Mouse (Mus musculus): Measurements from ENCODE around the gene Creb3. TPM values are rescaled to one million over a fixed set of nuclear protein-coding genes. Genes with fewer than 3 reads are reported as not detected.

Creb3 gene
- polyA plus RNA-seq, 1 experiment from 2014 or later, result 94.1 TPM

GRCm38 (mm10) chr4:43604099-43604498, 42.0 kb downstream of the Creb3 start:
- 80% methylated on average over 3 of the region's 3 CpGs for WGBS
- Histone ChIP-seq H3K27ac (ENCODE audit: low read depth, low read length) (no peak overlapping the region), H3K4me1 (ENCODE audit: control insufficient read depth, insufficient read depth, low read depth, low read length) (no peaks in the 10 kb centered on the region), H3K4me3 (ENCODE audit: low read length) (no peak overlapping the region), H3K27me3 (replicated peaks; ENCODE audit: control insufficient read depth, insufficient read depth, low read length) (no peaks in the 10 kb centered on the region), H3K4me2 (ENCODE audit: low read length) (no peak overlapping the region), H3K9me3 (ENCODE audit: control insufficient read depth, low read length) (no peaks in the 10 kb centered on the region), H3K9ac (ENCODE audit: low read depth, low read length) (no peak overlapping the region), H3K36me3 (ENCODE audit: control insufficient read depth, insufficient read depth, low read length) (no peaks in the 10 kb centered on the region)
- ATAC-seq, result no peak

- Histone ChIP-seq H3K4me3 (ENCODE audit: low read length) (no peak overlapping the region), H3K9me3 (ENCODE audit: control insufficient read depth, low read length) (no peaks in the 10 kb centered on the region), H3K36me3 (ENCODE audit: control insufficient read depth, insufficient read depth, low read length) (no peaks in the 10 kb centered on the region), H3K4me2 (ENCODE audit: low read length) (no peak overlapping the region), H3K4me1 (ENCODE audit: control insufficient read depth, insufficient read depth, low read depth, low read length) (no peaks in the 10 kb centered on the region), H3K9ac (ENCODE audit: low read depth, low read length) (no peak overlapping the region), H3K27me3 (replicated peaks; ENCODE audit: control insufficient read depth, insufficient read depth, low read length) (no peaks in the 10 kb centered on the region), H3K27ac (ENCODE audit: low read depth, low read length) (no peak overlapping the region)
- WGBS, result 83% methylated on average over 9 of the region's 9 CpGs
- no peak for ATAC-seq
Measured at GRCm38 (mm10) chr4:43604751-43605685, 42.9 kb downstream of the Creb3 start.

GRCm38 (mm10) chr4:43612534-43612933, 50.4 kb downstream of the Creb3 start:
- no peak overlapping the region for H3K9ac ChIP-seq (ENCODE audit: low read depth, low read length)
- whole genome bisulfite sequencing, result 79% methylated on average over 10 of the region's 10 CpGs
- no peaks in the 10 kb centered on the region for H3K36me3 ChIP-seq (ENCODE audit: control insufficient read depth, insufficient read depth, low read length)
- no peak overlapping the region for H3K4me3 ChIP-seq (ENCODE audit: low read length)
- H3K27me3 ChIP-seq (replicated peaks; ENCODE audit: control insufficient read depth, insufficient read depth, low read length), result no peaks in the 10 kb centered on the region
- no peak overlapping the region for H3K27ac ChIP-seq (ENCODE audit: low read depth, low read length)
- H3K4me2 ChIP-seq (ENCODE audit: low read length), result no peak overlapping the region
- ATAC-seq, result no peak
- no peaks in the 10 kb centered on the region for H3K4me1 ChIP-seq (ENCODE audit: control insufficient read depth, insufficient read depth, low read depth, low read length)
- H3K9me3 ChIP-seq (ENCODE audit: control insufficient read depth, low read length), result no peaks in the 10 kb centered on the region

GRCm38 (mm10) chr4:43613060-43613730, 51.1 kb downstream of the Creb3 start:
- no peak overlapping the region for H3K27ac ChIP-seq (ENCODE audit: low read depth, low read length)
- H3K27me3 ChIP-seq (replicated peaks; ENCODE audit: control insufficient read depth, insufficient read depth, low read length), result no peaks in the 10 kb centered on the region
- H3K9me3 ChIP-seq (ENCODE audit: control insufficient read depth, low read length), result no peaks in the 10 kb centered on the region
- H3K4me3 ChIP-seq (ENCODE audit: low read length), result no peak overlapping the region
- H3K9ac ChIP-seq (ENCODE audit: low read depth, low read length), result no peak overlapping the region
- H3K4me1 ChIP-seq (ENCODE audit: control insufficient read depth, insufficient read depth, low read depth, low read length), result no peaks in the 10 kb centered on the region
- H3K36me3 ChIP-seq (ENCODE audit: control insufficient read depth, insufficient read depth, low read length), result no peaks in the 10 kb centered on the region
- no peak for ATAC-seq
- 61% methylated on average over 3 of the region's 3 CpGs for WGBS
- H3K4me2 ChIP-seq (ENCODE audit: low read length), result no peak overlapping the region

Other genes starting within 250 kb of the Creb3 start
- gene Rusc2, start 180.4 kb upstream of the Creb3 start, polyA plus RNA-seq (2015; fragmentation: Nextera tagmentation; extraction: Ambion mirVana), result 70.8 and 86.8 TPM in 2 replicates
- 1.1 and 1.4 TPM in 2 replicates for gene Fam166b, start 133.2 kb upstream of the Creb3 start, polyA plus RNA-seq (2015; fragmentation: Nextera tagmentation; extraction: Ambion mirVana)
- gene Tesk1, start 120.4 kb upstream of the Creb3 start, polyA plus RNA-seq (2015; fragmentation: Nextera tagmentation; extraction: Ambion mirVana), result 8.9 and 9.2 TPM in 2 replicates
- gene Cd72, start 107.7 kb upstream of the Creb3 start, polyA plus RNA-seq (2015; fragmentation: Nextera tagmentation; extraction: Ambion mirVana), result 5.1 and 5.3 TPM in 2 replicates
- gene Sit1, start 78.6 kb upstream of the Creb3 start, polyA plus RNA-seq (2015; fragmentation: Nextera tagmentation; extraction: Ambion mirVana), result not detected in 2 replicates
- 83.6 and 99.8 TPM in 2 replicates for gene Ccdc107, start 69.4 kb upstream of the Creb3 start, polyA plus RNA-seq (2015; fragmentation: Nextera tagmentation; extraction: Ambion mirVana)
- gene Arhgef39, start 62.6 kb upstream of the Creb3 start, polyA plus RNA-seq (2015; fragmentation: Nextera tagmentation; extraction: Ambion mirVana), result 8.2 and 10.7 TPM in 2 replicates
- 0.23 and 0.47 TPM in 2 replicates for gene Car9, start 55.4 kb upstream of the Creb3 start, polyA plus RNA-seq (2015; fragmentation: Nextera tagmentation; extraction: Ambion mirVana)
- 10.6 and 41.1 TPM in 2 replicates for gene Tpm2, start 38.6 kb upstream of the Creb3 start, polyA plus RNA-seq (2015; fragmentation: Nextera tagmentation; extraction: Ambion mirVana)
- gene Tln1, start 359 bp downstream of the Creb3 start, polyA plus RNA-seq (2015; fragmentation: Nextera tagmentation; extraction: Ambion mirVana), result 56.2 and 61.1 TPM in 2 replicates
- 17.8 and 23.5 TPM in 2 replicates for gene Rgp1, start 16.4 kb downstream of the Creb3 start, polyA plus RNA-seq (2015; fragmentation: Nextera tagmentation; extraction: Ambion mirVana)
- 54.0 and 59.3 TPM in 2 replicates for gene Gba2, start 16.5 kb downstream of the Creb3 start, polyA plus RNA-seq (2015; fragmentation: Nextera tagmentation; extraction: Ambion mirVana)
- gene Msmp, start 22.2 kb downstream of the Creb3 start, polyA plus RNA-seq (2015; fragmentation: Nextera tagmentation; extraction: Ambion mirVana), result 0.71 and 0.94 TPM in 2 replicates
- gene Npr2, start 69.6 kb downstream of the Creb3 start, polyA plus RNA-seq (2015; fragmentation: Nextera tagmentation; extraction: Ambion mirVana), result 10.8 and 12.6 TPM in 2 replicates
- gene Spag8, start 91.3 kb downstream of the Creb3 start, polyA plus RNA-seq (2015; fragmentation: Nextera tagmentation; extraction: Ambion mirVana), result 9.3 and 10.3 TPM in 2 replicates
- 68.7 and 77.8 TPM in 2 replicates for gene Hint2, start 94.1 kb downstream of the Creb3 start, polyA plus RNA-seq (2015; fragmentation: Nextera tagmentation; extraction: Ambion mirVana)
- 12.0 and 13.9 TPM in 2 replicates for gene Tmem8b, start 106.6 kb downstream of the Creb3 start, polyA plus RNA-seq (2015; fragmentation: Nextera tagmentation; extraction: Ambion mirVana)
- gene Fam221b, start 106.8 kb downstream of the Creb3 start, polyA plus RNA-seq (2015; fragmentation: Nextera tagmentation; extraction: Ambion mirVana), result 1.5 and 2.0 TPM in 2 replicates
- gene Olfr70, start 138.5 kb downstream of the Creb3 start, polyA plus RNA-seq (2015; fragmentation: Nextera tagmentation; extraction: Ambion mirVana), result 0.06 TPM in 1 of 2 replicates, not detected in the other
- 0.11 TPM in 1 of 2 replicates, not detected in the other for gene Olfr71, start 147.9 kb downstream of the Creb3 start, polyA plus RNA-seq (2015; fragmentation: Nextera tagmentation; extraction: Ambion mirVana)
- 0.49 and 0.75 TPM in 2 replicates for gene Hrct1, start 164.9 kb downstream of the Creb3 start, polyA plus RNA-seq (2015; fragmentation: Nextera tagmentation; extraction: Ambion mirVana)
- gene Spaar, start 167.7 kb downstream of the Creb3 start, polyA plus RNA-seq (2015; fragmentation: Nextera tagmentation; extraction: Ambion mirVana), result 0.04 TPM in 1 of 2 replicates, not detected in the other
- not detected in 2 replicates for gene Olfr159, start 208.7 kb downstream of the Creb3 start, polyA plus RNA-seq (2015; fragmentation: Nextera tagmentation; extraction: Ambion mirVana)

Data from hindbrain, embryonic 16.5 days (tissue).